Mouse (Mus musculus) retina, postnatal 1 day (tissue): ENCODE measurements at regions not wholly inside any gene's neighbourhood (a gene's known extent, or its start where the extent isn't known, plus 50 kb on each side); places are given as distances from the start of the nearest gene placed in this dataset.
A peak's percentile ranks its signal among the peaks of the same experiment; 100 is the strongest.

ENCODE experiments used
- DNase-seq: peaks from one replicate; pipeline ENCODE4 v3.0.0-alpha.2; 2012

DNA sequence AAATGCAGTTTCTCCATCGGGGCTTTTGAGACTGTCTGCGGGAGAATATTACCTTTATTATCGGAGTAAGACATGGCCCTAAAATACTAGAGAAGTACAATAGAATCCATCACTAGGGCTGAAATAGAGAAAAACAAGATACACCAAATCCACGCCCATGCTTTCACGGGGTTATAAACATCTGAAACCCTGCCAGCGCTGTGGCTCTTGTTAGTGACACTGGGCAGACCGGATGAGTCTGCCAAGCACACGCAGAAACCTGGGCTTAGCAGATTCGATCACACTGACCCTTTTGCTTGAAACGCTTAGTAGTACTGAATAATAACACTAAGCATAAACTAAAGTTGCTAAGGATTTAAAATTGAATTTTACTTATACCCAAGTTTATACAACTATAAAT lies 477.6 kb downstream of the Psat1 start:
- DNase-seq = no peak

DNA sequence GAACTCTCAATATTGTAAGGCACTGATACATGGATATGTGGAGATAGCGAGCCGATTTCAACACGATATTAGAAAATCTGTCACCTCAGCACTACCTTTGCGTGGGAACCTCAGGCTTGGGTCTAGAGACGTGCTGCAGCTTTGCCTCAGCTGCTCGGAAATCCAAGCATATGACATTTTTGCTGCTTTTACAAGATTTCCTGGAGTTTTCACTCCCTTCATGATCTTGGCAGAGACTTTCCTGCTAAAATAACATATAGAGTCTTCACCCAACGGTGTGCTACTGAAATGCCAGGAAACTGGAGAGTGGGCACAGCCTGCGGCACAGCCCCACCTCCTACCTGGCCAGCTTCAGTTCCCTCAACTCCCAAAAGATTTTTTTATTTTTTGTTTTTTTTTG lies 480.4 kb downstream of the Psat1 start:
- no peak for DNase-seq

DNA sequence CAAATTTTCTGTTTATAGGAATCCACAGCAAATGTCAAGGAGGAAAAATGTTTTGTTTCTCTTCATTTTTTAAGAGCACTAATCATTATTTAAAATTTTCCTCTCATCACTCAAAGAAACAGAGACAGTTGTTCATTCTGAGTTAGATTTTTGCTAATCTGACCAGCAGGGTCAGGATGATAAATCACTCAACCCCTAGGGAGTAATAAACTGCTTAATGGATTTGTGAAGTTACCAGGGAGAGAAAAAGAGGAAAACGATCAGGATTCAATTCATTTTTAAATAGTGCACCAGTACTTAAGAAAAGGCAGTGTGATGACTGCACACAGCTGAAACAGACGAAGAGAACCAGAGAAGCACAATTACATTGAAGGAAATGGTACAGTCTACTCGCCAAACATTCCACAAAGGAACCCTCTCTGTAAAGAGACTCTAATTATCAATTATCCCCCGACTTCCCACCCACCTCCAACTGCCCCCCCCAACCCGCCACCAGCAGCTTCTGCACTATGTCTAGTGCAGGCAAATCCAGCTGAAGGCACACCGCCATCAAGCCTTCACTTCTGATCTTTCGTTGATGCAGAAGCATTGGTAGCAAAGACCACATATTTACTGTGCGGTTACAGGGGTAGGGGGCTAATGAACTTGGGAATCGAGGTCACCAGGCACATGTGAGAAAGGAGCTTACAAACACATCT lies 481.9 kb downstream of the Psat1 start:
- peak; percentile 56 for DNase-seq

DNA sequence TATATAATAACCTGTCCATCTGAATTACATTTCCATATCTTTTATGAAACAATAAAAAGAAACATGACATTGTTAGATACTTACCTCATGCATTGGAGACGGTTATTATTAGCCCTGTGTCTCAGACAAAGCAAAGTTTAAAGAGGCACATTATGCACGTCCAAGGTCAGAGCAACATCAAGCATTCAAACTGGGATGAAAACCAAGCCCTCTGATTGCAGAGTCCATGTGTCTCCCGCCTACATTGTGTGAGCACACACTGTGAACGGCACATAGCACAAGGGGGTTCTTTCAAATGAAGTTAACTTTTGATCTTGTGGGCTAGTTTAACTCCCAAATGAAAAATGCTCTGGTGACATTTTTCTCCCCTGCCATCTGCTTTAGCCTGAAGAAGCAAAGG lies 489.3 kb downstream of the Psat1 start:
- no peak for DNase-seq

DNA sequence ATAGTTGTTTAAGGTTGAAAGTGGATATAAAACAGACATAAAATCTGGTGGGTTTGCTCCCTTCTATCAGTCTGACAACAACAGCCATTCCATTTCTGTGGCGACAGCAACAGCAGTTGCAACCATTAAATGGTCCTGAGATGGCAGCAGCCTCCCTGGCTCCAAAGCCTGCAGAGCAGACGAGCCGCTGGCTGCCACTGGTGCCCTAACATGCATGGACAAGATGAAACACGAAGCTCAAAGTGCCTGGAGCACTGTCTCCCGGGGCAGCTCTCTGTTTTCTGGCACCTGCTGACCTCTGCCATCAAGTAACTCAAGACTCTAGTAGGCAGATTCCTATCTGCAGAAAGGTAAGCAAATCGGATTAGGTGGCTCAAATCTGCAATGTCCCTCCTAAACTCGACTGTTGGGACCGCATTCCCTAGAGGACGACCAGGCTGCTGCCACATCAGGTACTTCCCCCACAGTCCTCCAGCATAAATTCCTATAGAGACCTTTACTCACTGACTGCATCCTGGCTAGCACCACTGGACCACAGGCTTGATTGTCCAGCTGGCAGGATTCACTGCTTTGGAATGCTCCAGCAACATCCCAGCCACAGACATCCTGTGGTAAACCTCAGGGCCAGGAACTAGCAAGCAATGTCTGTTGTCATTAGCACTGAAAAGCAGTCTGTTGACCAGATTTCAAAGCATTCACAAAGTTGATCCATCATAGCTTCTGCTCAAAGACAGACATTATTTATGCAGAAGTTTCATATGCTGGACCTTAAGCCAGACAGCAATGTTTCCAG lies 490.0 kb downstream of the Psat1 start:
- peak; percentile 29 for DNase-seq

DNA sequence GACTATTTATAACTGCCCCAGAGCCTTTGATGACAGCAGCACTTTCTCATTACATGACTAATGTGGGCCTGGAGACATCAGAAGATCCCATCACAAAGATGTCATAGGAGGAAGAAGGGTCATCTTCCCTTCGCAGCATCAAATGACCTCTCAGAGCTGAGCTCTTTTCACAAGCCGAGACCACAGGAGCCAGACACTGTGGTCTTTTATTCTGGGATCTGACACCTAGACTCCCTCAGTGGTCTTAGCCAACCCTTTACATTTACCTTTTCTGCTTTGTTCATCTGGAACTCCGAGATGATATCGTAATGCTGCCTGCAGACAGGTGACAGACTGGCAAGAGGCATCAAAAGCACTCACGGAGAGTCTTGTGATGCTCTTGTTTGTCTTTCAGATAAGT lies 498.1 kb downstream of the Psat1 start:
- DNase-seq = no peak

DNA sequence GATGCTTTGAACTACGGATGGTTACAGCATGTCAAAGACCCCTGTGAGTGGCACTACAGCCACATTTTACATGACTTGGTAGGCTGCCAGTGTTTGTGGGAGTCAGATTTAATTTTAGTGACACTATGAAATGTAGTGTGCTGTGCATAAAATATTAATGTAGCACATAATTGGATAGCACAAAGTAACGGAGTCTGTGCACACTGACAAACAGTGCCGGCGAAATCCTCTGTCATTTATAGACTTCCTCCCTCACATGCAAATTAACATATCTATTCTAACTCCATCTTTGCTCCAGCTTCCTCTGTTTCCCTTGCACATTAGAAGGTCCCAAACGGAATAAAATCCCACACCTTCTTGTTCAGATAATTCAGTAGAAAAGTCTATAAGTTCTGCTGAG lies 515.3 kb downstream of the Psat1 start:
- no peak for DNase-seq

DNA sequence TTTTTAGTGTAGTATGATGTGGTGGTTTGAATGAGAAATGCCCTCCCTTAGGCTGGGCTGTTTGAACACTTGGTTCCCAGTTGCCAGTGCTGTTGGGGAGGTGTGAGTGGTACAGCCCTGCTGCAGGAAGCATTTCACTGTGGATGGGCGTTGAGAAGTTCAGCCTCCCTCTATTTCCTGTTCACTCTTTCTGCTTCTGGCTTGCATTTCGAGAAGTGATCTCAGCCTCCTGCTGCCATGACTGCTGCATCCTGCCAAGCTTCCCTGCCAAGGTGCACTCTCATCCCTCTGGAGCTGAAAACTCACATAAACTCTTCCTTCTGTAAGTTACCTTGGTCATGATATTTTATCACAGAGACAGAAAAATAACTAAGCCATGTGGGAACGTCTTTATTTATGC lies 525.8 kb downstream of the Psat1 start:
- DNase-seq = no peak

DNA sequence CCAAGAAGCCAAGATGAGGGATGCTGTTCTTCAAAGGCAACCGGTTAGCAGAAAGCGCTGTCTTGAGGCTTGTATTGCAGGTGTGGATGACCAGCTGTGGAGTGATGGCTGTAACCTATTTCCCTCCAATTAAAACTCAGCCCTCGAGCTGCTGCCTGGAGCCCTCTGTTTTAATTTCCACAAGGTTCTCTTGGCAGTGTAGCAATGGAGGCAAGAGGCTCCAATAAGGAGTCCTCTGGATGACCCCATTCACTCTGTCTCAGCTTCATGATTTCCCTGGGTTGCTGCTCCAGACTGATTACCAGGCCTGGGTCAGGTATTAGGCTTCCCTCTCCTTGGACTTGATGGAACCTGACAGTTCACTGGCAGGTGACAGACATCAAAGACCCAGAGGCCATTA lies 548.5 kb downstream of the Psat1 start:
- DNase-seq = no peak

DNA sequence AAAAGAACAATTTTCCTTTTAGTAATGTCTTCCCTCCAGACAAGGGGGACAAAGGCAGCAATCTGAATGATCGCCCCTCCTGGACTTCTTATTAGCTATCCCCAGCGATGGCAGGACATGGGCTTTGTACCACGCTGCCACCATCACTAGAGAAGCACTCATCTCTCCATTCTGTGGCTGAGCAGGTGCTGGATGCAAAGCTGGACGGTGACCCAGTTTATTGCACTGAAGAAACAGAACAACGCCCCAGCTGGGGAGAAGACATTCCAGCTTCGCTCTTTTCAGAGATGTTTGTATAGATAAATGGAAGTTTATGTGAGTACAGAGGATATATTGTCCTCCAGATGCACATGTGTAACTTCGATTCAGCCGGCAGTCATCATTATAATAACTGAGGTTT lies 575.5 kb downstream of the Psat1 start:
- DNase-seq = peak; percentile 69

DNA sequence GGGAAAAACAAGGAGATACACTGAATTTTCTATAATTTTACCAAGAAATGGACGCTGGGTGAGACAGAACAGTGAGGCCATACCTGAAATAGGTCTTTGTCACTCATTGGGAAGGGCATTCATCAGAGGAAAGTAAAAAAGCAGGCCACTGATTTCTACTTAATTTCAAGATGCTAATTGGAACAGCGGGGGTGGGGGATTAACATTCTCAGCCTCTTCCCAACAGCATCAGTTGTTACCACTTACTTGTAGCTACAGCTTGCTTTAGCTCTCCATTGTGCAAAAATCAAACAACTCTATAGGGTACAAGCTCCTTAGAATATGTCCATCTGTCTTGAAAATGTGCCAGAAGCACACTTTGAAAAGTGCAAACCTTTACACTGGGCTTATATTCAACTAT lies 580.2 kb downstream of the Psat1 start:
- peak; percentile 64 for DNase-seq

DNA sequence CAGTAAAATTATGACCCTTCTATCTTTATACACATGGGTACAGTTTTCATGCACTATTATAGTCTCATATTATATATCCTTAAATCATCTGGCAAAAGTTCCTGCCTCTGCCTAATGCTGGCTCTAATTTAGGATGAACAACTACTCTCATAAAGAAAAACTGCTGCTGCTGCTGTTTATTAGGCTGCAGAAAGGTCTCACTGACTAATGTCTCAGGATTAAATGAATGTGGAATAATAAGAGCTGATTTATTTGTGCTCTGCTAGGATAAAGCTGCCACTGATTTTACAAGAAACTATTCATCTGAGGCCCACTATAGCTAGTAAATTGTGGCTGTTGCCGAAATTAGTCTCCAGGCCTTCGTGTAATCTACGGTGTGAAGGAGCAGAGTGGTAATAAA lies 590.0 kb downstream of the Psat1 start:
- no peak for DNase-seq

DNA sequence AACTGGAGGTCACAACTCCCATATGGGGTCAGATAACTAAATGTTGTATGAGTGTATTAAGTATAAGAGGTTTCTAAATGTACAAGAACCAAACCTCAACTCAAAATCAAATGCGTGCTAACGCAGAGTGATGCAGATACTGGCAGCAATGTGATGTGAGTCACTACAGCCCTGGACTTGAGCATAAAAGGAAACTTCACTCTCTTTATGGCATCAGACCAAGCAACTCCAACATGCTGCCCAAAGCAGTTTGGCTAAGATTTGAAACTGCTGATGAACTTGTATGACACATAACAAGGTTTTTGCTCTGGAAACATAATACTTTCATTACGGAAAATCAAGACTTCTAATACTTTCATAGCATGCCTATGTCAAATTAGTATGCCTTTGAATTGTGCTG lies 598.8 kb downstream of the Psat1 start:
- no peak for DNase-seq

DNA sequence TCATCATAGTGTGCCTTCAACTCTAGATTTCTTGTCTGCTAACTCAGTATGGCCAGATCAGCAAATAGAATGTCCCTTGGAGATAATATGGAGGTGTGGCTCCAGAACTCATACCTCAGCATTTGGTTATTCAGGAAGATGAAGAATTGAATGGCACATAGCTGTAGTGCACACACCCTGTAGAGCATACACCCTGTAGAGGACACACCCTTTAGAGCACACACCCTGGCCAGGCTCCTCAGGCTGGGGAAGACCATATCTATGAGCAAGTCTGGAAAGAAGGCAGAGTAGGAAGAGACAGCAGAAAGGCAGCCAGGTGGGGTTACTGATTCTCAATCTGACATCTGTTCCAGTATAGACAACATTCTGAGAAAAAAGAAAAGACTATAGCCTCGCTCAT lies 604.9 kb downstream of the Psat1 start:
- no peak for DNase-seq

DNA sequence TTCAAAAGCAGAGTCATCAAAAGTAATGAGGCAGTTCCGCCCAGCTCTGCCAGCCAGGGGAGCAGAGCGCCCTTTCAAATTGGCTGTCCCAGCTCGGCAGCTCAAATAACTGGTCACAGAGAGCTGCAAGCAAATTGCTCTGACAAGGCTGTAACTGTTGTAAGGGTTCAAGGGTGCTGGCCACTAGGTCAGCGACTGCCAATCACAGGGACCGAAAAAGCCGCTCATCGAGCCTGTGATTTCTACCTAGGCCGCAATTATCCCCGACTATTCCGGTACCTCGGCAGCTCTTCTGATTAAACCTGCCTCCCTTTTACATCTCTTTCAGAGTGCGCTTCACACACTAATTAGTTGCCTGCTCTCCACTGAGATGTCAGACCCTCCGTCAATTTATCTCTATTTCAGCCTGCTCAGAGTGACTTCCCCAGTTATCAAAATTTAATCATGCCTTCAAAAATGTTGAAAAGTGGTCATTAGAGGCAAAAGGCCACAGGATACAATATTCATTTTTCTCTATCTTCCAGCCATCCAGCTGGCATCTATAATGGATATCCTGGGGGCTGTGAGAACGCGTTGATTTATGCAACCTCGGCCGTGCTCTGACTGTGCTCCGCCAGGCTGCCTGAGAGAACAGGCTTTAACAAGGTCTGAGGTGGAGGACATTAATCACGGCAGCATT lies 606.7 kb downstream of the Psat1 start:
- DNase-seq = peak; percentile 70

DNA sequence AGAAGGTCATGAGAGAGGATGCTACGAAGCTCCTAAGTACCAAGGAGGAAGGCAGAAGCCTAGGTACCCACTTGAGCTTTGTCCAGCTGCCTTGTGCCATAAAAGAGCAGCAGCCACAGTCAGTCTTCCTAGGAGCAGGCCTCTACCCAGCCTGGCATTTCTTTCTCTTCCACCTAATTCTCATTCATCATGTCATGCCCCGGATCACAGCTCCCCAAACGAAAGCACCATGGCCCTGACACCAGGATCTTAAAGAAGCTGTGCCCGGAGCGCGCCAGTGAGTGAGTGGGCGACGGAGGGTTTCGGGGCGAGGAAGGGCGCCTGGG lies 607.2 kb downstream of the Psat1 start:
- DNase-seq = no peak

DNA sequence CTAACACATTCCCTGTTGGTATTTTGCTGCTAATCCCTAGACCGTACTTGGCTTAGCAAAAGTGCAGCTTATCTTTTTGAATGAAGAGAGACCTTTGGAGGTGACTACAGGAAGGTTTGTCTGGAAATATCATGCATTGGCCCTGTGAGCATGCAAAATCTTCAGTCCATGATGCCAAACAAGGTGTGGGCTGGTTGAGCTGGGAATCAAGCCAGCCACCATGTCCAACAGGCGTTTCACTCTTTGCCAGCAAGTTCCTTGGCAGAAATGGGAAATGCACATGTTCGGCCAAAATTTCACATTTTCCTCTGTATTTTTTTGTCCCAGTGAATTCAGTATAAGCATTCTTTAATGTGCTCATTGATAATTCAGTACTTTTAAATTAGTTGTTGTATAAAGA lies 617.0 kb downstream of the Psat1 start:
- DNase-seq = no peak

DNA sequence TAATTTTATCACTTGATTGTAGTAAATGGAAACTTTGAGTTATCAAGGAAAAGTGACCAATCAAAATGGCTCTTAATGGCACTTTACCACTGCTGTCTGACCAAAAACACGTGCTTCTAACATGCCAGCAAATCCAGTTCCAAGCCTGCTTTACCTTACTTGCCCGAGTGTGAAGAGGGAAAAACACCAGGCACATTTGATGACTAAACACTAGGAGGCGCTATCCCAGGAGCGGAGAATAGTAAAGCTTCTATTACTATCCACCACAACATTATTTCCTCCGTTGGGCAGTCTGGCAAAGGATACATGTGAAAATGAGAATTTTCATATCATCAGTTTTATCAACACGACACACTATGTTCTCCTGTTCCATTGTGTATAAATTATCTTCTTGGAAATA lies 647.7 kb downstream of the Psat1 start:
- peak; percentile 37 for DNase-seq

DNA sequence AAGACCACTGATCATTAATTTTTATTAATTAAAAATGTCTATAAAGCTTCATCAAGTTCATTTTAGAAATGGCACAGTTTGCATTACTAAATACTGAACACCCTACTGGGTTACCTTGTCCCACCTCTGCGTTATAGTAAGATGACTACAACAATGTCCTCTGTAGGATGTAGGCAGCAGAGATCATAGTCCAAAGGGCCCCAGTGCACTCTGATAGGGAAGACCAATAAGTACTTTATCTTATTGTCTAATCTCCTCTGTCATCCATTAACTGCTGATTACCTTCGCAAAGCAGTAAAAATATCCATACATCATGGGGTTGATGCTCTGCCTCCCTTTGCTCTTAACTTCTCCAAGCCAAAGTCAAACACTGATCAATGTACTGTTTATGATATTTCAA lies 662.1 kb downstream of the Psat1 start:
- no peak for DNase-seq

DNA sequence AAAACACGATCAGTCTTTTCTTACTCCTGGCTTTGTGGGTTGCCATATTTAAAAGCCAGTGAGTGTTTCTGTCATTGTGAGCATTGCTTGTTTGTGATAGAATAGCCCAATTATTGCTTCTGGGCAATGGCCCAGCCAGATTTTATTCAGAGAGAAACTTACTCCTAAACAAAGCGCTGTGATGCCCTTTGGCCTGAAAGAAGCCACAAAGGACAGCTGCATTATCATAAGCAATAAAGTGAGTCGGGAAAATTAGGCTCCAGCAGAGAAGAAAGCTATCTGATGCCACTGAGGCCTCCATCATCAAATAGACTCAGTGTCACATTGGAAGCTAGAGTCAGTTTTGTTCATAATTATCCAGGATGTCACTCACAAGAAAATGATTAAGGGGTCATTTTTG lies 644.9 kb upstream of the Tle4 start:
- peak; percentile 65 for DNase-seq

DNA sequence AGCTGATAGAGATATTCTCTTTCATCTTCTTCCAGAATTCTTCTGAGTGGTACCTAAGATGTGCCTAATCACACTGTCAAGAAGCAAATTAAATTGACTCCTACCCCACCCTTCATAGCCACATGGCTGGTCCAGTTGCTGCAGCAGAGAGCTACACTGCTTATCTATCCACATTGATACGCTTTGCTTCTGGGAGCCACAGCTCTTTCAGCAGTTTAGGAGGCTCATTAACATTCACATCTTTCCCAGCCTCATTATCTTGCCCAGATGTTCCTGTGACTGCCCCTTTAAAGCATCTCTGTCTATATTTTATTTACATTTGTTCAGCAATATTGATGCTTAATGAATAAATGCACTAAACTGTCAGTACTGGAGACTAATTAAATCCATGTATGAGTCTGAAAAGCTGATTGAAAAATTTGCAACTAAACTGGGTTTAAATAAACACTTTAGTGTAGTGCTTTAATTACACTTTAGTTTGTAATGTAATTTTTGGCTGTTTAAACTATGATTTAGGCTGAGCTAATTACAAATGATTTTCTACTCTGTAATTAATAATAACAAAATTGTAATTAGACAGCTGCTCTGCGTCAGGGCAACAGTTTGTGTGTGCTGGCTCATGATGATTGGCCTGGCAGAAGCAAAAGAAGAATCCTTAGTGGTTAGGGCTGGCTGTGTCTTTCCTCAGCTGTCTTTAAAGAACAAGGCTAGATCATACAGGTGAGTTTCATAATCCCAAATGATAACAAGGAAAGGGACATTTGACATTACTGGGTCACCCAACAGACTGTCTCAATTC lies 632.5 kb upstream of the Tle4 start:
- peak; percentile 17 for DNase-seq

DNA sequence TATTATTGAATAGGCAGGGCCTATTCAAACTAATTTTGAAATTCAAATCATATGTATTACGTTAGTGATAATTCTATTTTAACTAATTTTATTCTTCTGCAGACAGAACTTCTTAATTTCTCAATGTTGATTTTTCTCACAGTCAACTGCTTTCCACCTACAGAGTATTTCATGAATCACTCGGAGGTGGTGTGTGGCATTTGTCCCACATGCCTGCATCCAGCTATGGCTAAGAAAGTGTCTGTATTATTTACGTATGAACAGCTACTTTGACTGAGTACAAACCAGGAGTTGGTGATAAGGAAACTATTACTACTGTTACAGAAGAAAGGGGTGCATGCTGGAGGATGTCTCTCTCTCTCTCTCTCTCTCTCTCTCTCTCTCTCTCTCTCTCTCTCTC lies 619.5 kb upstream of the Tle4 start:
- no peak for DNase-seq

DNA sequence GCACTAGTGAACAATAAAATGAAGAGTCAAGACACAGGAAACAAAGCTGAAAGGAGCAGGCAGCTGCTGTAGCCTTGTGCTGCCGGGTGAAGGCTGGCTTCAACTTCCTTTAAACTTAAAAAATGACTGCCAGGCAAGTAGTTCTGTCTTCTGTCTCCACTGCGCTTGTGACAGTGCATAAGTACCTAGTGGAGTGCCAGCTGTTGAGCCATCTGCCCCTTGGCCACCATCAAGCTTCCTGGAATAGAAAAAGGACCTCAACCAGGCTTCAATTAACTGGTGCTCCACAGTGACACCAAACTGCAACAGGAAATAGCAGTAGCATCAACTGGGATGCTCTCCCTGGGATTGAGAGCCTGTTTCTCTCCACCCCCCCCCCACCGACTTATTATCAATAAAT lies 616.8 kb upstream of the Tle4 start:
- no peak for DNase-seq

DNA sequence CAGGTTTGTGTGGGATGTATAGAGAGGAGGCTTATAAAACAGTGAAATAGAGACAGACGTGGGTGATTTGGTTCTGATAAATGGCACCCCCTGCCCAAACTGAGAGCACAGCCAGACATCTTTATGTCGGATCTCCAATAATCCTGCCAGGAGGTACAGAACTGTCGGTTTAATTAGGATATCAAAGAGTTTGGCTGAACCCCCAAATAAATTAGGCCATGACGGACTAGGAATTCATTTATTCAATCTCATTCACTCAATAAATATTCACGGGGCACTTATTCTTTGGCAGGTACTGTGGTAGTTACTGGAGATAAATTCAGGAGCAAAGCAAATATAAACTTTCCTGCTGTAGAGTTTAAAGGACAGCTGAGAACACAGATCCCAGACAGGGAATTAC lies 615.0 kb upstream of the Tle4 start:
- DNase-seq = no peak
